Mouse (Mus musculus): ENCODE measurements around the gene Gm4858. TPM values are rescaled to one million over a fixed set of nuclear protein-coding genes. Genes with fewer than 3 reads are reported as not detected.
"Not testable (repeated sequence)": the region's sequence is repeated elsewhere in the genome, so short reads cannot be mapped to it uniquely, and the experiment has no call there.

Gm4858 gene
- total RNA-seq (2022): not detected

GRCm38 (mm10) chr3:93068523-93068922 is at the start of gene Gm4858:
Gene Gm4858 (plus strand): TSS chr3:93068823.
- DNase-seq (ENCODE audit: low spot score in 2 of 2): not testable (repeated sequence)

GRCm38 (mm10) chr3:93018960-93019359 is 49.7 kb upstream of the Gm4858 start, which contains the start of gene Lce1m:
Gene Lce1m (minus strand): TSS chr3:93019060.
- no peak for DNase-seq (ENCODE audit: low spot score in 2 of 2)

GRCm38 (mm10) chr3:93021171-93021570 is 47.5 kb upstream of the Gm4858 start:
- no peak for DNase-seq (ENCODE audit: low spot score in 2 of 2)

GRCm38 (mm10) chr3:93023411-93024184 is 45.0 kb upstream of the Gm4858 start:
- no peak for DNase-seq (ENCODE audit: low spot score in 2 of 2)

GRCm38 (mm10) chr3:93025486-93025885 is 43.1 kb upstream of the Gm4858 start:
- DNase-seq (ENCODE audit: low spot score in 2 of 2): no peak

GRCm38 (mm10) chr3:93031450-93031849 is 37.2 kb upstream of the Gm4858 start:
- DNase-seq (ENCODE audit: low spot score in 2 of 2): no peak

GRCm38 (mm10) chr3:93050182-93050581 is 18.4 kb upstream of the Gm4858 start:
- DNase-seq (ENCODE audit: low spot score in 2 of 2): no peak

- DNase-seq (ENCODE audit: low spot score in 2 of 2): no peak
Observed at GRCm38 (mm10) chr3:93052826-93053474, 15.7 kb upstream of the Gm4858 start.

- no peak for DNase-seq (ENCODE audit: low spot score in 2 of 2)
Observed at GRCm38 (mm10) chr3:93086631-93087030, 18.0 kb downstream of the Gm4858 start.

GRCm38 (mm10) chr3:93093581-93093980 is 25.0 kb downstream of the Gm4858 start:
- not testable (repeated sequence) for DNase-seq (ENCODE audit: low spot score in 2 of 2)

- no peak for DNase-seq (ENCODE audit: low spot score in 2 of 2)
Observed at GRCm38 (mm10) chr3:93096447-93096846, 27.8 kb downstream of the Gm4858 start.

- no peak for DNase-seq (ENCODE audit: low spot score in 2 of 2)
Observed at GRCm38 (mm10) chr3:93111668-93112067, 43.0 kb downstream of the Gm4858 start.

GRCm38 (mm10) chr3:93114481-93114880 is 45.9 kb downstream of the Gm4858 start:
- DNase-seq (ENCODE audit: low spot score in 2 of 2): no peak

- no peak for DNase-seq (ENCODE audit: low spot score in 2 of 2)
Observed at GRCm38 (mm10) chr3:93119101-93119500, 50.5 kb downstream of the Gm4858 start.

Other genes with a start within 250 kb of the Gm4858 start
- not detected for gene Kprp, start 241.6 kb upstream of the Gm4858 start, total RNA-seq (2022)
- gene Lce1l, start 217.5 kb upstream of the Gm4858 start, total RNA-seq (2022): not detected
- gene 2310050C09Rik, start 198.6 kb upstream of the Gm4858 start, total RNA-seq (2022): not detected
- gene Lce3a, start 142.6 kb upstream of the Gm4858 start, total RNA-seq (2022): not detected
- gene Lce3b, start 135.8 kb upstream of the Gm4858 start, total RNA-seq (2022): not detected
- gene Lce3c, start 124.3 kb upstream of the Gm4858 start, total RNA-seq (2022): not detected
- not detected for gene Lce3d, start 111.4 kb upstream of the Gm4858 start, total RNA-seq (2022)
- gene Lce3e, start 101.8 kb upstream of the Gm4858 start, total RNA-seq (2022): not detected
- not detected for gene Lce3f, start 76.6 kb upstream of the Gm4858 start, total RNA-seq (2022)
- not detected for gene Crct1, start 53.1 kb upstream of the Gm4858 start, total RNA-seq (2022)
- not detected for gene Lce1m, start 49.8 kb upstream of the Gm4858 start, total RNA-seq (2022)
- gene Crnn, start 76.0 kb downstream of the Gm4858 start, total RNA-seq (2022): not detected
- gene Flg2, start 128.5 kb downstream of the Gm4858 start, total RNA-seq (2022): not detected
- not detected for gene Flg, start 204.7 kb downstream of the Gm4858 start, total RNA-seq (2022)